Comparison of ENCODE assay signal across 16 mouse cellular contexts in genomic region chr1:52374666-52375065, GRCm38 (mm10).
"Had no signal": no experiment of that assay in that cellular context is flagged by ENCODE, and none has a peak within 500 bp of the region (broad histone marks: within the 10 kb centered on the region; RNA-seq: fewer than 3 reads in every experiment).

No protein-coding gene starts in this region.

- H3K27me3 ChIP-seq: liver, embryonic 13.5 days; midbrain, embryonic 12.5 days; midbrain, embryonic 15.5 days; neural tube, embryonic 13.5 days; stomach, embryonic 15.5 days had no signal

- H3K9me3 ChIP-seq: liver, embryonic 13.5 days; midbrain, embryonic 12.5 days; midbrain, embryonic 15.5 days; neural tube, embryonic 13.5 days; stomach, embryonic 15.5 days had no signal

- DNase-seq: kidney, adult 18-20 months; kidney, adult 9 months; kidney, postnatal 14 days; kidney, postnatal 4 days; liver, embryonic 13.5 days; lung, adult 2 months; lung, postnatal 14 days; lung, postnatal 4 days; retina, postnatal 1 day; right cerebral cortex, postnatal 14 days; spleen, adult 18-20 months; thymus, postnatal 25 days had no signal

- H3K4me3 ChIP-seq: liver, embryonic 13.5 days; midbrain, embryonic 12.5 days; midbrain, embryonic 15.5 days; neural tube, embryonic 13.5 days; stomach, embryonic 15.5 days had no signal

- ATAC-seq: midbrain, embryonic 15.5 days had no signal

- H3K36me3 ChIP-seq: liver, embryonic 13.5 days; midbrain, embryonic 12.5 days; midbrain, embryonic 15.5 days; neural tube, embryonic 13.5 days; stomach, embryonic 15.5 days had no signal

- H3K4me1 ChIP-seq: liver, embryonic 13.5 days; midbrain, embryonic 12.5 days; midbrain, embryonic 15.5 days; neural tube, embryonic 13.5 days; stomach, embryonic 15.5 days had no signal

- H3K27ac ChIP-seq: liver, embryonic 13.5 days; midbrain, embryonic 12.5 days; midbrain, embryonic 15.5 days; neural tube, embryonic 13.5 days; stomach, embryonic 15.5 days had no signal
